Mouse (Mus musculus) layer of hippocampus, adult 2 months (tissue): ENCODE measurements at regions not wholly inside any gene's neighbourhood (a gene's known extent, or its start where the extent isn't known, plus 50 kb on each side); places are given as distances from the start of the nearest gene placed in this dataset.
"Not testable (repeated sequence)": the region's sequence is repeated elsewhere in the genome, so short reads cannot be mapped to it uniquely, and the experiment has no call there.

Experiments used
- DNase-seq, 2 experiments: peaks; one replicate each; pipeline ENCODE4 v3.0.0; 2022; ENCODE audit warnings: low spot score in 2 of 2
- H3K27ac ChIP-seq: fragments of 200-600 bp; 2 replicates; pipeline ENCODE4 v1.8.1; 2022
- H3K4me3 ChIP-seq: fragments of 200-600 bp; 2 replicates; pipeline ENCODE4 v1.8.1; 2022; ENCODE audit warnings: mild to moderate bottlenecking
- CTCF ChIP-seq: fragments of 200-600 bp; conservative IDR thresholded peaks from 2 replicates; pipeline ENCODE4 v1.8.1; 2022; ENCODE audit warnings: antibody characterized with exemption, mild to moderate bottlenecking, moderate library complexity

- no peak overlapping the region for H3K27ac ChIP-seq
- no peak for DNase-seq
- no peak for TF ChIP-seq CTCF
- H3K4me3 ChIP-seq = no peak overlapping the region
Measured at GRCm38 (mm10) chr5:63534197-63534596, 114.7 kb upstream of the Nwd2 start.

GRCm38 (mm10) chr5:63540530-63540929 lies 108.4 kb upstream of the Nwd2 start:
- Histone ChIP-seq H3K4me3 (no peak overlapping the region), H3K27ac (no peak overlapping the region)
- TF ChIP-seq CTCF = peak; percentile 47
- no peak for DNase-seq

- no peak overlapping the region for H3K27ac ChIP-seq
- no peak for TF ChIP-seq CTCF
- H3K4me3 ChIP-seq = no peak overlapping the region
- no peak for DNase-seq
Measured at GRCm38 (mm10) chr5:63545482-63545881, 103.4 kb upstream of the Nwd2 start.

- not testable (repeated sequence) for DNase-seq, H3K4me3 ChIP-seq, H3K27ac ChIP-seq
Measured at GRCm38 (mm10) chr5:63565891-63566290, 83.0 kb upstream of the Nwd2 start.

- Histone ChIP-seq H3K4me3 (no peak overlapping the region), H3K27ac (no peak overlapping the region)
- no peak for DNase-seq
- no peak for TF ChIP-seq CTCF
Measured at GRCm38 (mm10) chr5:63575401-63575800, 73.5 kb upstream of the Nwd2 start.

- Histone ChIP-seq H3K4me3 (no peak overlapping the region), H3K27ac (no peak overlapping the region)
- TF ChIP-seq CTCF = no peak
- DNase-seq = peak in 1 of 2 experiments; percentile 20
Measured at GRCm38 (mm10) chr5:63579409-63579808, 69.5 kb upstream of the Nwd2 start.

- TF ChIP-seq CTCF = no peak
- DNase-seq = no peak
- H3K27ac ChIP-seq = no peak overlapping the region
- H3K4me3 ChIP-seq = no peak overlapping the region
Measured at GRCm38 (mm10) chr5:63587051-63587450, 61.9 kb upstream of the Nwd2 start.

- DNase-seq = no peak
- TF ChIP-seq CTCF = no peak
- H3K4me3 ChIP-seq = no peak overlapping the region
Measured at GRCm38 (mm10) chr5:63587855-63588254, 61.0 kb upstream of the Nwd2 start.

More at GRCm38 (mm10) chr5:63587855-63588254, 61.0 kb upstream of the Nwd2 start:
- no peak overlapping the region for H3K27ac ChIP-seq
